Mouse (Mus musculus) kidney, postnatal 0 days (tissue): ENCODE data around the gene Baz2a. TPM values are rescaled to one million over a fixed set of nuclear protein-coding genes. Genes with fewer than 3 reads are reported as not detected.

ENCODE experiments used
- ATAC-seq: fragments of 200-750 bp; cut with Nextera tagmentation; replicated peaks from 2 replicates; pipeline ENCODE4 v1.8.0; 2017; ENCODE audit warnings: low read depth, moderate number of reproducible peaks, moderate TSS enrichment, moderate library complexity; ENCODE audit not compliant: low FRiP score
- DNase-seq: peaks from one replicate; pipeline ENCODE4 v3.0.0-alpha.2; 2016; ENCODE audit warnings: low spot score
- H3K27ac ChIP-seq: fragments of 300-500 bp; sonication (generic); 2 replicates; pipeline ENCODE4 v1.5.1; 2014; ENCODE audit warnings: mild to moderate bottlenecking
- H3K27me3 ChIP-seq: fragments of 300-500 bp; sonication (generic); 2 replicates; pipeline ENCODE4 v1.6.1; 2014; ENCODE audit warnings: low read length, mixed read lengths; ENCODE audit not compliant: insufficient read depth
- H3K36me3 ChIP-seq: fragments of 300-500 bp; sonication (generic); 2 replicates; pipeline ENCODE4 v1.6.1; 2014; ENCODE audit warnings: low read length, mixed read lengths; ENCODE audit not compliant: insufficient read depth
- H3K4me1 ChIP-seq: fragments of 300-500 bp; sonication (generic); replicated peaks from 2 replicates; pipeline ENCODE4 v1.6.1; 2014; ENCODE audit warnings: antibody characterized with exemption, low read length, mixed read lengths; ENCODE audit not compliant: insufficient read depth
- H3K4me2 ChIP-seq: fragments of 300-500 bp; sonication (generic); 2 replicates; pipeline ENCODE4 v1.6.1; 2014; ENCODE audit warnings: mild to moderate bottlenecking, low read length, moderate library complexity, mixed read lengths
- H3K4me3 ChIP-seq: fragments of 300-500 bp; sonication (generic); replicated peaks from 2 replicates; pipeline ENCODE4 v1.5.1; 2014; ENCODE audit warnings: low read depth, low read length
- H3K9ac ChIP-seq: fragments of 300-500 bp; sonication (generic); 2 replicates; pipeline ENCODE4 v1.6.1; 2014; ENCODE audit warnings: low read depth, low read length
- H3K9me3 ChIP-seq: fragments of 300-500 bp; sonication (generic); replicated peaks from 2 replicates; pipeline ENCODE4 v1.6.1; 2016; ENCODE audit warnings: low read length, inconsistent platforms, mixed read lengths
- CTCF ChIP-seq: IDR thresholded peaks from 2 replicates; pipeline ENCODE4 v1.5.1; 2016; ENCODE audit warnings: antibody characterized with exemption, low read depth, mild to moderate bottlenecking, moderate library complexity
- WGBS: fragments of 180-500 bp; shearing (Covaris S2); extraction: QIAGEN DNeasy Blood & Tissue Kit; methylation state at CpG from one replicate; pipeline ENCODE4 v1.1.7; 2014; 5-methylcytosine and 5-hydroxymethylcytosine counted together
- polyA plus RNA-seq: library from polyadenylated mRNA; unstranded; fragments of >200 nt; fragmentation: Nextera tagmentation; extraction: Ambion mirVana; gene quantifications from 2 replicates; pipeline ENCODE4 v1.2.1, GENCODE M21; 2015

Baz2a gene
- polyA plus RNA-seq, 1 experiment from 2014 or later = 9.8 TPM

DNA sequence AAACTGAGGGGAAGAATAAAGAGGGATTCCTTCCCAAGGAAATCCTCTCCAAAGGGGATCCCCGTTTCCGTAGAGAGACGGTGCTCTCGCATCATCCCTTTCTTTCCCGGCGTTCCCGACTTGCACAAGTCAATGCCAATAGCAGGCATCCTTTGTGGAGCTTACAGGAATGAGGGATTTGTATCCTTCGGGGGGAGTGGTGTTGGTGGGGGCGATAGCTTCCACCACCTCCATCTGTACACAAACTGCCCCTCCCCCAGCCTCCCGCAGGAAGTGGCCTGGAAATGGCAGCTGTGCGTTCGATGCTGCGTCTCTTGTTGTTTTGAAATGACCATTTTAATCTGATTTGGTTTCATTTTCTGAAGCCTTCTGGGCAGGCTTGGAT lies 6.2 kb downstream of the Baz2a start:
- Histone ChIP-seq H3K36me3 (0 out of 2 replicates have a peak, but pooled peaks cover 3% of the 10 kb centered on the region), H3K27ac (peak overlapping the region; percentile 88), H3K4me1 (peaks cover 20% of the 10 kb centered on the region), H3K9ac (peak overlapping the region; percentile 97), H3K4me2 (peak overlapping the region; percentile 80), H3K27me3 (no peaks in the 10 kb centered on the region), H3K4me3 (peak overlapping the region; percentile 81), H3K9me3 (no peaks in the 10 kb centered on the region)
- 0% methylated on average over 13 of the region's 13 CpGs for WGBS
- ATAC-seq (no peak), DNase-seq (peak; percentile 71)
- TF ChIP-seq CTCF = no peak

DNA sequence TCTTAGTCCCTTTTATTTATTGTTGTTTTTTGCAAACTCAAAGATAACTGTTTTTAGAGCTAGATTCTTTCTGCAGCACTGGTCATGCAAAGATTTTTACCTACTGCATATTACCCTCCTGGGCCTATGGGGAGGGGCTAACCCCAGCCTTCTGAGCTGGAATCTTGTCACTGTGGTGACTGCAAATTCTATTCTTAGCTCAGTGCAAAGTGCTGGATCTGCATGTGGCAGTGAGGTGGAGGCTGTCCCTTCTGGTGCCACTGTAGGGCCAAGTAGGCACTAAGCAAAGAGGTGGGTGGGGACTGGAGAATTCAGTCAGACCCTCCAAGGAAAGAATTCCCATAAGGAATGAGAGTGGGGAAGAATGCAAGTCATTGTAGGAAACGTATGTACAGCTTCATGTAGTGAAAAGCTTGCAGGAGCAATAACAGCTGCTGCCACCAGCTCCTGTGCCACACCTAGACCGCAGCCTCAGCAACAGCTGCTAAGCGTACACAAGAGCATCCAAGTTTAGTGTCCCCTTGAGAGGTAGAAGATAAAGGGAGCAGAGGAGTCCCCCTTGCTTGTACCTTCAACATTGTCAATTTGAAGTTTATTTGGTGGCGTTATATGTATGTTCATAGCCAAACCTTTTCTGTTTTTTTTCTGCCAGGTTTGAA lies 18.9 kb downstream of the Baz2a start:
- Histone ChIP-seq H3K9me3 (no peaks in the 10 kb centered on the region), H3K4me1 (no peaks in the 10 kb centered on the region), H3K27ac (no peak overlapping the region), H3K27me3 (no peaks in the 10 kb centered on the region), H3K36me3 (peaks cover 49% of the 10 kb centered on the region), H3K4me3 (no peak overlapping the region), H3K4me2 (no peak overlapping the region), H3K9ac (no peak overlapping the region)
- DNase-seq (no peak), ATAC-seq (no peak)
- 77% methylated on average over 4 of the region's 4 CpGs for WGBS
- no peak for TF ChIP-seq CTCF

DNA sequence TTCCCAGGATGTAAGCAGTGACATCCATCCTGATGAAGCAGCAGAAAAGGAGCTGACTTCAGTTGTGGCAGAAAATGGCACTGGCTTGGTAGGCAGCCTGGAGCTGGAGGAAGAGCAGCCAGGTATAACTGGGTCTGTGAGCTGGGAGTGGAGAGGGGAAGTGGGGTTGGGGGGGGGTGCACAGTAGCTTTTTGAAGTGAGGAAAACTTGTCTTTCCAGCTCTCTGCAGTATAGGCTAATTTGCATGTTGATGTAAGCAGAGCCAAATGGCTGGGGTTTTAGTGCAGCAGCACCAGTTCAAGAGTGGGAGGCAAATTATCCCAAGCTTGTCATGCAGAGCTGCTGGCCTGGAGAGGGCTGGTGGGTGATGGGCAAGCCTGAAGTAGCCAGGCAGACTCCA lies 19.9 kb downstream of the Baz2a start:
- no peak for ATAC-seq
- no peak overlapping the region for H3K27ac ChIP-seq

DNA sequence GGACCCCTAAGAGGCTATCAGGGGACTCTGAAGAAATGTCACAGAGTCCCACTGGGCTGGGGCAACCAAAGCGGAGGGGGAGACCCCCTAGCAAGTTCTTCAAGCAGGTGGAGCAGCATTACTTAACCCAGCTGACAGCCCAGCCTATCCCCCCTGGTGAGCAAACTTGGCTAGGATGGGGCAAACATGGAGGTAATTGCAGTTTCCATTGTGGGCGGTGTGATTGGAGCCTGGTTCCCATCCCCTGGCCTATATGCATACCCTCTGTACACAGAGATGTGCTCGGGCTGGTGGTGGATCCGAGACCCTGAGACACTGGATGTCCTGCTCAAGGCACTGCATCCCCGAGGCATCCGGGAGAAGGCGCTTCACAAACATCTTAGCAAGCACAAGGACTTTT lies 32.5 kb downstream of the Baz2a start:
- DNase-seq = no peak
- WGBS = 91% methylated on average over 7 of the region's 7 CpGs

More for the DNA sequence above, 19.9 kb downstream of the Baz2a start:
- TF ChIP-seq CTCF = no peak
- Histone ChIP-seq H3K9me3 (no peaks in the 10 kb centered on the region), H3K36me3 (peaks cover 58% of the 10 kb centered on the region), H3K4me1 (no peaks in the 10 kb centered on the region), H3K9ac (no peak overlapping the region), H3K4me2 (no peak overlapping the region), H3K27me3 (no peaks in the 10 kb centered on the region), H3K4me3 (no peak overlapping the region)
- DNase-seq = no peak

DNA sequence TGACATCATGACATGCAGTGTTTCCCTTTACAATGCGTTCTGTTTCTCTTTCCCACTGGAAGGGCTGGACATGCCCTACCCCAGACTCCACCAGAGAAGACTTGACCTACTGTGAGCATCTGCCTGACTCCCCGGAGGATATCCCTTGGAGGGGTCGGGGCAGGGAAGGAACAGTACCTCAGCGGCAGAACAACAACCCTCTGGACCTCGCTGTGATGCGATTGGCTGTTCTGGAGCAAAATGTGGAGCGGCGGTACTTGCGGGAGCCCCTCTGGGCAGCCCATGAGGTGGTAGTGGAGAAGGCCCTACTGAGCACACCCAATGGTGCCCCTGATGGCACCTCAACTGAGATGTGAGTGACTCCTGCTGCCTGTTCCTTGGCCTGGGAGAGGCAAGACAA lies 33.5 kb downstream of the Baz2a start:
- no peak for DNase-seq

More for the DNA sequence above, 32.5 kb downstream of the Baz2a start:
- Histone ChIP-seq H3K4me2 (no peak overlapping the region), H3K27me3 (no peaks in the 10 kb centered on the region), H3K36me3 (peaks cover 86% of the 10 kb centered on the region), H3K9ac (no peak overlapping the region), H3K4me3 (no peak overlapping the region), H3K9me3 (no peaks in the 10 kb centered on the region), H3K4me1 (no peaks in the 10 kb centered on the region), H3K27ac (no peak overlapping the region)
- TF ChIP-seq CTCF = no peak
- ATAC-seq = no peak

DNA sequence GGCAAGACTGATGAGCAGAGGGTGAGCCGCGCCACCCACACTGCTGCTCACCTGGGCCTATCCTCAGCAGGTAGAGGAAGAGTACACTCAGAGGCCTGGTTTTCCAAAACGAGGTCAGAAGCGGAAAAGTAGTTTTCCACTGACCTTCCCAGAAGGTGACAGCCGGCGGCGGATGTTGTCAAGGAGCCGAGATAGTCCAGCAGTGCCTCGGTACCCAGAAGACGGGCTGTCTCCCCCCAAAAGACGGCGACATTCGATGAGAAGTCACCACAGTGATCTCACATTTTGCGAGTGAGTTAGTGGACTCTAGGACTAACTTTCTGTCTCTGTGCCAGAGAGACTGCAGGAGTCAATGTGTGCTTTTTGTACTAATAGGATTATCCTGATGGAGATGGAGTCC lies 34.6 kb downstream of the Baz2a start:
- Histone ChIP-seq H3K9me3 (no peaks in the 10 kb centered on the region), H3K4me1 (no peaks in the 10 kb centered on the region), H3K4me2 (no peak overlapping the region), H3K27me3 (no peaks in the 10 kb centered on the region), H3K36me3 (peaks cover 88% of the 10 kb centered on the region), H3K9ac (no peak overlapping the region), H3K4me3 (no peak overlapping the region), H3K27ac (no peak overlapping the region)
- 88% methylated on average over 14 of the region's 14 CpGs for WGBS
- ATAC-seq = no peak
- TF ChIP-seq CTCF = no peak
- DNase-seq = no peak

More for the DNA sequence above, 33.5 kb downstream of the Baz2a start:
- Histone ChIP-seq H3K27me3 (no peaks in the 10 kb centered on the region), H3K9ac (no peak overlapping the region), H3K4me1 (no peaks in the 10 kb centered on the region), H3K4me3 (no peak overlapping the region), H3K9me3 (no peaks in the 10 kb centered on the region), H3K4me2 (no peak overlapping the region), H3K27ac (no peak overlapping the region), H3K36me3 (peaks cover 84% of the 10 kb centered on the region)
- TF ChIP-seq CTCF = no peak
- WGBS = 95% methylated on average over 9 of the region's 9 CpGs
- ATAC-seq = no peak

DNA sequence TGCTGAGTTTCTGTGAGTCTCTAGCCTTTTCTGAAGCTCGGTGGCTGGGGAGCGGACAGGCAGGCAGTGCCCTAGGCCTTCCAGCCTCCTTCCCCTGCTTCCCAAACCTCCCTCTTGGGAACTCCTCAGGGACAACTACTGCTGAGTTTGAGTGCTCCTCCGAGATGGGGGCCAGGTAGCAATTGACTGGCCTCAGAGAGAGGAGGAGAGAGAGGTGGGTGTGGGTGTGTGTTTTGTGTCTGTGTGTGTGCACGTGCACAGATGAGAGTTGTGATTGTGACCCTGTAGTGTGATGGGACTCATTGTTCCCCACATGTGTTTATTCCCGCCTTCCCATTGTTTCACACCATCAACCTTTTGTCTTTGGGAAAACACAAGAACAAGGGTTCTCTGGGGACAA lies 36.1 kb downstream of the Baz2a start:
- 72% methylated on average over 5 of the region's 5 CpGs for WGBS
- Histone ChIP-seq H3K4me3 (no peak overlapping the region), H3K4me1 (no peaks in the 10 kb centered on the region), H3K4me2 (no peak overlapping the region), H3K9ac (no peak overlapping the region), H3K36me3 (peaks cover 86% of the 10 kb centered on the region), H3K9me3 (no peaks in the 10 kb centered on the region), H3K27ac (0 out of 2 replicates have a peak overlapping the region, but pooled peaks have one; percentile 2), H3K27me3 (no peaks in the 10 kb centered on the region)
- no peak for TF ChIP-seq CTCF
- DNase-seq = no peak
- no peak for ATAC-seq
